Mouse (Mus musculus): ENCODE measurements around the gene Gstm3.
"Not testable (repeated sequence)": the region's sequence is repeated elsewhere in the genome, so short reads cannot be mapped to it uniquely, and the experiment has no call there.

Gene Gstm3

DNA sequence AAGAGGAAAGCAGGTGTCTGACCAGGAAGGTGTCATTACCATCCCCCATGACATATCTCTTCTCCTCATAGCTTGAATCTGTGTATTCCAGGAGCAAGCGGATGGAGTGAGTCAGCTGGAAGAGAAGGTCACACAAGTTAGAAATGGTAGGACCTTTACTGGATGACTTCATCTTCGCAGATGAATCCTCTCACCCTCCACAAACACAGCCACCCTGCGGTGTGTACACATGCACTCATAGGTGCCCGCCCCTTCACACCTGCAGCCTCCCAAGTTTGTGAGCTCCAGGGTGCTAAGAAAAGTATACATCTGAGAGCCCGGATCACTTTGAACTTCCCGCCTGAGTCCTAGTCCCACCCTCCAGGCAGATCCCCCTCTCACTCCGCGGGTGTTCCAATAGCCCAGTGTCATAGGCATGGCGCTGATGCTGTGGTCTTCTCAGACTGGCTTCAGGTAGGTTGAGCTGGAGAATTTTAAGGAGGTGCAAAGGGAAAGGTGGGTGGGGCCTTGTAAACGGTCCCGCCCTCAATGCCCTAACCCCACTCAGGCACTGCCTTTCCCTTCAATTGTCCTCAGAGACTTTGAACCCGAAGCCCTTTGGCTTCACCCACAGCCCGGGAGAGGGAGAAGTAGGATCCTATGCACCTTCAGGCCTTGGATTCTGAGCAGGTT, at the start of gene Gstm3:
TSS of gene Gstm3 (minus strand) at position 560 of the 672 bp plus-strand sequence.
- no peak for DNase-seq

- no peak for DNase-seq
These were observed 49.2 kb upstream of the Gstm3 start for GRCm38 (mm10) chr3:108018190-108018820.

DNA sequence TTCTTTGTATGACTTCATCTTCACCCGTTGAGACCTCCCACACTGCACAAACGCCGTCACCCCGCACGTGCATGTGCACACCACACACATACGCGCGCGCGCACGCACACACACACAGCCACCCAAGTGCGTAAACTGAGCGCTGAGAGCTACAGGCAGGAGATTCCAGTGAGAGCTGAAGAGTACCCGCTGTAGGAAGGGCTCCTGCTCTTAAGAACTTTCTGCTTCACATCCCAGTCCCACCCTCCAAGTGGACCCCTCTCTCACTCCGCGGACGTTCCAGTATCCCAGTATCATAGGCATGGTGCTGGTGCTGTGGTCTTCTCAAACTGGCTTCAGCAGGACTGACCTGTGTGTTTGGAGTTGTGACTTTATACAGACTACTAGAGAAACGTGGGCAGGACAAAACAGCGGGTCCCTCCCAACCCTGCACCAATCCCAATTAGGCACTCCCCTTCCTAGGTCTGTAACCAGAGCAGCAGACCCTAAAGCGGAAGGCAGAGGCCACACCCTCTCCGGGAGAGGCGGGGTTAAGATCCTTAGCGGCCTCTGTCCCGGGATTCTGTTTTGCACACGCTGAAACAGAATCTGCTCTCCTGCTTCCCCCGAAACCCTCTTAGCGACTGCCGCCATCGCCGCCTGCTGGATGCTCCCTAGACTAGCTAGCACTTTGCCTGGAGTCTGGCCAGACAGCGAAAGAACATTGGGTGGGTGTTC, 48.5 kb upstream of the Gstm3 start, which contains the start of gene Gstm1:
TSS of gene Gstm1 (minus strand) at position 501 of the 717 bp plus-strand sequence.
- peak; percentile 90 for DNase-seq

DNA sequence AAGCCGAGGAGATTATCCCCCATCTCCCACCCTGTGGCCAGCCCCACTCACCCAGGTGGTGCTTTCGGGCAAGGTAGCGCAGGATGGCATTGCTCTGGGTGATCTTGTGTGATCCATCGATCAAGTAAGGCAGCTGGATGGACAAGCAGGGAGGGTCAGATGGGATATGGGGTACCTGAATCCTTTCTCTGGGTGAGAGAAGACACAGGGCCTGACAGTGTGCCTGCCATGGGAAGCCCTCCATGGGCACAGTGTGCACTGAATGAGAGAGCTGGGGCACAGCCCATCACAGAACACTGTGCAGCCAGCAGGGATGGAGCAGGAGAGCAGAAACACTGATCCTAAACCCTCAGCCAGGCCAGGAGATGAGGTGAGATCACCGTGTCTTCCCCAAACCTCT, 47.4 kb upstream of the Gstm3 start:
- DNase-seq, result not testable (repeated sequence)

DNA sequence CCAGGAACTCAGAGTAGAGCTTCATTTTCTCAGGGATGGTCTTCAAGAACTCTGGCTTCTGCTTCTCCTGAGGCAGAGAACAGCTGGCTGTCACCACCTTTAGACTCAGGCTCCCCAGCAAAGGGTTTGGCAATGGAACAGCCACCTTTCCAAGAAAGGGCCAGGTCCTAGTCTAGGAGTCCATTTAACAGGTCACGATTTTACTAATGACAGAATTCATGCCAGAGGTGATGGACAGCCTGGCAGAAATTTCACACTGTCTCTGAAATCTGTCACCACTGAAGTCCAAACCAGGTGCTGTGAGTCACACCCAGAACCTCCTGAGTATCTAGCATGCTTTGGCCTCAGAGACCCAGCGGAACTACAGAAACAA, 45.9 kb upstream of the Gstm3 start:
- no peak for DNase-seq

GRCm38 (mm10) chr3:108014098-108014973, 45.3 kb upstream of the Gstm3 start:
- no peak for DNase-seq

- DNase-seq, result no peak
These were observed 44.3 kb upstream of the Gstm3 start for GRCm38 (mm10) chr3:108013331-108013871.

DNA sequence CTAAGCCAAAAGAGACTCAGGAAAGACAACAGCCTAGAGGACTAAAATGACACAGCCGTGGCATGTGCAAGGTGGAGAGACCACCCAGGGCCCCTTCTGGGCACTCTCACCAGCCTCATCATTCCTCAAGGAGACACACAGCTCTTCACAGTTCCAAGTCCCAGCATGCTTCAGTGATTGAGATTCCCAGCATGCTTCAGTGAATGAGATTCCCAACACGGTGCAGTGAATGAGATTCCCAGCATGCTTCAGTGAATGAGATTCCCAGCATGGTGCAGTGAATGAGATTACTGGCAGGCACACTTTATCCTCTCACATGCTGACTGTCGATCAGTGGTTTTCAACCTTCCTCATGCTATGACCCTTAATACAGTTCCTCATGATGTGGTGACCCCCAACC, 42.5 kb upstream of the Gstm3 start:
- DNase-seq, result no peak

GRCm38 (mm10) chr3:108010286-108010685, 41.2 kb upstream of the Gstm3 start:
- no peak for DNase-seq

GRCm38 (mm10) chr3:108002021-108002420, 32.9 kb upstream of the Gstm3 start:
- no peak for DNase-seq

DNA sequence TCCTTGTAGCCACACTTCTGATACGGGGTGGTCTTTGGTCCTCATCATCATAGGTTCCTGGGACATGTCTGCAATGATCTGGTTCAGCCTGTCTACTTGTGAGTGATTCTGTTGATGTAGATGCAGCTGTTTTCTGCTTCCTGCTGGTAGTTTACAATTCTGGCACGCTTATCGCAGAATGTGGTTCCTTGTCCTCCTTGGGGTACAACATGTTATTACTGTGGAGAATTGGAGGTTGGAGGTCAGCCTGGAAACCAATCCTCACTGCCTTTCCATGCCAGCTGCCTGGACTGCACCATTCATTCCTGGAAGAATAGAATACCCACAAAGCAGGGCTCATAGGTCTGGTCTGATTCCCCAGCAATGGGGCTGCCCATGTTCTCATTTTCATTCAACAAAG, 30.4 kb upstream of the Gstm3 start:
- DNase-seq, result no peak

GRCm38 (mm10) chr3:107998591-107998990, 29.5 kb upstream of the Gstm3 start:
- DNase-seq, result no peak

- no peak for DNase-seq
These were observed 27.5 kb upstream of the Gstm3 start for GRCm38 (mm10) chr3:107996576-107996975.

DNA sequence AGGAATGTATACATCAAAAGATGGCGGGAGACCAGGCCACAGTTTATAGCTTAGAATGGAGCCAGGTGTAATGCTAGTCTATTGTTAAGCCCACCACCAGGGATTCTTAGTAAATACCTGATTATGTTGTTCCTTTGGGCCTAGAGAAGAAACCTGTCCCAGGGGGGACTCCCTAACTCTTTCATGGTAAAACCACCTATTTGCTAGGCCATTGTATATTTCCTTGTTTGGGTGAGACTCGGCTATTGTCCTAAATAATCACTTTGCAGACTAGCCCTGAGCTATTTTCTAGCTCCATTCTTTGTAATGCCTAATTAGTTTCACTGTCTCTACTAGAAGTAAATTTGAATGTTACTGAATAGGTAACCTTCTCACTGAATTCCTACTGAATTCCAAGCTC, 26.9 kb upstream of the Gstm3 start:
- DNase-seq, result not testable (repeated sequence)

GRCm38 (mm10) chr3:107986041-107986562, 17.0 kb upstream of the Gstm3 start, which contains the start of gene Gstm2:
TSS of gene Gstm2 (minus strand) at chr3:107986453.
- DNase-seq, result no peak

DNA sequence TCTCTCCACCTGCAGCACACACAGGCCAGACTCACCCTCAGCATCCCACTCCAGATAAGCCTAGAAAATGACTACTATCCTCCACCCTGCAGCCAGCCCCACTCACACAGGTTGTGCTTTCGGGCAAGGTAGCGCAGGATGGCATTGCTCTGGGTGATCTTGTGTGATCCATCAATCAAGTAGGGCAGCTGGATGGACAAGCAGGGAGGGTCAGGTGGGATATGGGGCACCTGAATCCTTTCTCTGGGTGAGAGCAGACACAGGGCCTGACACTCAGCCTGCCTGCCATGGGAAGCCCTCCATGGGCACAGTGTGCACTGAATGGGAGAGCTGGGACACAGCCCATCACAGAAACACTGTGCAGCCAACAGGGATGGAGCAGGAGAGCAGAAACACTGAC, 16.1 kb upstream of the Gstm3 start:
- not testable (repeated sequence) for DNase-seq

DNA sequence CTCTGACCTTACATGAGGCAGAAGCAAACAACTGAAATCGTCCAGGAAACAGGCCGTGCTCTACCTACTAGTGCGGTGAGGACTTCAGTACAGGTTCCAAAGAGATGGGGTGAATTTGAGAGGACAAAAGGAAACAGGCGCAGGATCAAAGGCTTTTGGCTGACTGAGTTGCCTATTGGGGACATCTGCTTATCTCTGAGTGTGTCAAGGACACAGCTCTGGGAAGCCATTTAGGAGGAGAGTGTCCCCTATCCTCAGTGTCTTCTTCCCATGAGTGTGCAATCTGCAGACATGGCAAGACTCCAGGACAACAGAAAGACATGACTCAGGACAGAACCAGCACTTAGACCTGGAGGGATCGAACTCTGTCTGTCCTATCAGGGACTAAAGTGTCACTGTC, 15.4 kb upstream of the Gstm3 start:
- DNase-seq, result no peak

- no peak for DNase-seq
These were observed 14.7 kb upstream of the Gstm3 start for GRCm38 (mm10) chr3:107983771-107984170.

- DNase-seq, result no peak
These were observed 13.6 kb upstream of the Gstm3 start for GRCm38 (mm10) chr3:107982726-107983125.

GRCm38 (mm10) chr3:107981261-107981660, 12.2 kb upstream of the Gstm3 start:
- DNase-seq, result no peak

- no peak for DNase-seq
These were observed 8.6 kb upstream of the Gstm3 start for GRCm38 (mm10) chr3:107977691-107978090.

DNA sequence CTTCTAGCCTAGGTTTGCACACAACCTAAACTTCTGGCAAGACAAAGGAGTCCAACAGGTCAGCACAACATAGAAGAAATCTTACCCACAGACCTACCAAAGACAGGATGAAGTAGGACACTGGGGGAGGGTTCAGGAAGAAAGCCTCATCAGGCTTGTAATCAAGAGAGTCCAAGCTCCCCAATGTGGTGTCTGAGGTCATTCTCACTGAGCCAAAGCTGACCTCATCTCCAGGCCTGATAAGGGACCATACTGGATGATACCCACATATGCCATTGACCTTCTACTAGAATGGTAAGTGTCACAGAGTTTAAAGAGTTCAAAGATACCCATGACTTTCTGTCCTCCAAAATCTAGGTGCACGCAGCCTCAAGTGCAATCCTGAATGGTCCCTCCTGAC, 5.2 kb upstream of the Gstm3 start:
- DNase-seq, result no peak
